Mouse (Mus musculus): Measurements from ENCODE around the gene Slc30a9. TPM values are rescaled to one million over a fixed set of nuclear protein-coding genes. Genes with fewer than 3 reads are reported as not detected.

Gene Slc30a9
- polyA plus RNA-seq, 1 experiment, result 145 TPM

- Histone ChIP-seq H3K27ac (ENCODE audit: insufficient read depth, low read length) (no peak overlapping the region), H3K4me1 (ENCODE audit: control insufficient read depth, insufficient read depth, low read length) (no peaks in the 10 kb centered on the region), H3K27me3 (ENCODE audit: control insufficient read depth, insufficient read depth, low read length) (no peaks in the 10 kb centered on the region), H3K4me3 (replicated peaks; ENCODE audit: insufficient read depth, low read depth, low read length) (no peak overlapping the region)
- 93% methylated on average over 8 of the region's 8 CpGs for WGBS
- DNase-seq, result no peak
- no peak for TF ChIP-seq POLR2A (IDR thresholded peaks at IDR 0.05; ENCODE audit: borderline replicate concordance, insufficient read depth, low read length)
- TF ChIP-seq CTCF (IDR thresholded peaks at IDR 0.05; ENCODE audit: borderline replicate concordance, insufficient read depth, low read depth, low read length), result no peak
These were observed 5.7 kb upstream of the Slc30a9 start for GRCm38 (mm10) chr5:67300926-67301597.

GRCm38 (mm10) chr5:67301722-67302331, 4.9 kb upstream of the Slc30a9 start:
- Histone ChIP-seq H3K27me3 (ENCODE audit: control insufficient read depth, insufficient read depth, low read length) (no peaks in the 10 kb centered on the region), H3K27ac (ENCODE audit: insufficient read depth, low read length) (no peak overlapping the region), H3K4me3 (replicated peaks; ENCODE audit: insufficient read depth, low read depth, low read length) (no peak overlapping the region), H3K4me1 (ENCODE audit: control insufficient read depth, insufficient read depth, low read length) (no peaks in the 10 kb centered on the region)
- 95% methylated on average over 5 of the region's 8 CpGs for WGBS
- no peak for DNase-seq
- TF ChIP-seq POLR2A (IDR thresholded peaks at IDR 0.05; ENCODE audit: borderline replicate concordance, insufficient read depth, low read length) (no peak), CTCF (IDR thresholded peaks at IDR 0.05; ENCODE audit: borderline replicate concordance, insufficient read depth, low read depth, low read length) (no peak)

- WGBS, result 96% methylated on average over 1 of the region's 1 CpGs
These were observed 2.9 kb upstream of the Slc30a9 start for GRCm38 (mm10) chr5:67303816-67304215.

GRCm38 (mm10) chr5:67307659-67308222, 986 bp downstream of the Slc30a9 start:
- peak overlapping the region; percentile 92 for H3K4me3 ChIP-seq (replicated peaks; ENCODE audit: insufficient read depth, low read depth, low read length)
- no peak for DNase-seq
- TF ChIP-seq CTCF (IDR thresholded peaks at IDR 0.05; ENCODE audit: borderline replicate concordance, insufficient read depth, low read depth, low read length) (no peak), POLR2A (IDR thresholded peaks at IDR 0.05; ENCODE audit: borderline replicate concordance, insufficient read depth, low read length) (no peak)
- H3K27ac ChIP-seq (ENCODE audit: insufficient read depth, low read length), result no peak overlapping the region
- 30% methylated on average over 13 of the region's 13 CpGs for WGBS
- no peaks in the 10 kb centered on the region for H3K4me1 ChIP-seq (ENCODE audit: control insufficient read depth, insufficient read depth, low read length)
- no peaks in the 10 kb centered on the region for H3K27me3 ChIP-seq (ENCODE audit: control insufficient read depth, insufficient read depth, low read length)

More at GRCm38 (mm10) chr5:67303816-67304215, 2.9 kb upstream of the Slc30a9 start:
- DNase-seq, result no peak
- TF ChIP-seq CTCF (IDR thresholded peaks at IDR 0.05; ENCODE audit: borderline replicate concordance, insufficient read depth, low read depth, low read length), result no peak
- no peak for TF ChIP-seq POLR2A (IDR thresholded peaks at IDR 0.05; ENCODE audit: borderline replicate concordance, insufficient read depth, low read length)
- H3K27ac ChIP-seq (ENCODE audit: insufficient read depth, low read length), result no peak overlapping the region
- no peaks in the 10 kb centered on the region for H3K4me1 ChIP-seq (ENCODE audit: control insufficient read depth, insufficient read depth, low read length)
- no peak overlapping the region for H3K4me3 ChIP-seq (replicated peaks; ENCODE audit: insufficient read depth, low read depth, low read length)
- H3K27me3 ChIP-seq (ENCODE audit: control insufficient read depth, insufficient read depth, low read length), result no peaks in the 10 kb centered on the region

- WGBS, result 47% methylated on average over 3 of the region's 3 CpGs
- no peak for DNase-seq
- Histone ChIP-seq H3K4me1 (ENCODE audit: control insufficient read depth, insufficient read depth, low read length) (no peaks in the 10 kb centered on the region), H3K27ac (ENCODE audit: insufficient read depth, low read length) (no peak overlapping the region), H3K4me3 (replicated peaks; ENCODE audit: insufficient read depth, low read depth, low read length) (no peak overlapping the region), H3K27me3 (ENCODE audit: control insufficient read depth, insufficient read depth, low read length) (no peaks in the 10 kb centered on the region)
- TF ChIP-seq POLR2A (IDR thresholded peaks at IDR 0.05; ENCODE audit: borderline replicate concordance, insufficient read depth, low read length), result no peak
- no peak for TF ChIP-seq CTCF (IDR thresholded peaks at IDR 0.05; ENCODE audit: borderline replicate concordance, insufficient read depth, low read depth, low read length)
These were observed 5.2 kb downstream of the Slc30a9 start for GRCm38 (mm10) chr5:67311811-67312521.

GRCm38 (mm10) chr5:67312522-67312851, 5.7 kb downstream of the Slc30a9 start:
- TF ChIP-seq POLR2A (IDR thresholded peaks at IDR 0.05; ENCODE audit: borderline replicate concordance, insufficient read depth, low read length) (no peak), CTCF (IDR thresholded peaks at IDR 0.05; ENCODE audit: borderline replicate concordance, insufficient read depth, low read depth, low read length) (no peak)
- no peak overlapping the region for H3K27ac ChIP-seq (ENCODE audit: insufficient read depth, low read length)
- H3K4me1 ChIP-seq (ENCODE audit: control insufficient read depth, insufficient read depth, low read length), result no peaks in the 10 kb centered on the region
- no peak for DNase-seq
- H3K27me3 ChIP-seq (ENCODE audit: control insufficient read depth, insufficient read depth, low read length), result no peaks in the 10 kb centered on the region
- WGBS, result 94% methylated on average over 3 of the region's 3 CpGs
- no peak overlapping the region for H3K4me3 ChIP-seq (replicated peaks; ENCODE audit: insufficient read depth, low read depth, low read length)

- DNase-seq, result no peak
- Histone ChIP-seq H3K4me3 (replicated peaks; ENCODE audit: insufficient read depth, low read depth, low read length) (no peak overlapping the region), H3K4me1 (ENCODE audit: control insufficient read depth, insufficient read depth, low read length) (peaks cover 3% of the 10 kb centered on the region; the same call in 1 of the 2 replicates), H3K27me3 (ENCODE audit: control insufficient read depth, insufficient read depth, low read length) (no peaks in the 10 kb centered on the region), H3K27ac (ENCODE audit: insufficient read depth, low read length) (no peak overlapping the region)
- WGBS, result 73% methylated on average over 17 of the region's 17 CpGs
- TF ChIP-seq CTCF (IDR thresholded peaks at IDR 0.05; ENCODE audit: borderline replicate concordance, insufficient read depth, low read depth, low read length) (no peak), POLR2A (IDR thresholded peaks at IDR 0.05; ENCODE audit: borderline replicate concordance, insufficient read depth, low read length) (no peak)
These were observed 15.0 kb downstream of the Slc30a9 start for GRCm38 (mm10) chr5:67321656-67322268.

Measured in cerebellum, adult 2 months (tissue).